Mouse (Mus musculus) lung, embryonic 14.5 days (tissue): Measurements from ENCODE around the gene Thop1. TPM values are rescaled to one million over a fixed set of nuclear protein-coding genes. Genes with fewer than 3 reads are reported as not detected.

ENCODE experiments used
- ATAC-seq: fragments of 200-750 bp; cut with Nextera tagmentation; 2 replicates; pipeline ENCODE4 v1.8.0; 2017; ENCODE audit warnings: mild to moderate bottlenecking, moderate TSS enrichment, moderate library complexity; ENCODE audit not compliant: insufficient read depth
- DNase-seq: peaks from one replicate; pipeline ENCODE4 v3.0.0-alpha.2; 2015
- H3K27ac ChIP-seq: fragments of 300-500 bp; sonication (generic); 2 replicates; pipeline ENCODE4 v1.5.1; 2014; ENCODE audit warnings: low read depth, mild to moderate bottlenecking, moderate library complexity
- H3K27me3 ChIP-seq: fragments of 300-500 bp; sonication (generic); 2 replicates; pipeline ENCODE4 v1.6.1; 2014; ENCODE audit warnings: low read length, control low read depth; ENCODE audit not compliant: insufficient read depth
- H3K36me3 ChIP-seq: fragments of 300-500 bp; sonication (generic); 2 replicates; pipeline ENCODE4 v1.6.1; 2014; ENCODE audit warnings: control low read depth; ENCODE audit not compliant: insufficient read depth
- H3K4me1 ChIP-seq: fragments of 300-500 bp; sonication (generic); 2 replicates; pipeline ENCODE4 v1.6.1; 2014; ENCODE audit warnings: antibody characterized with exemption, control low read depth; ENCODE audit not compliant: insufficient read depth
- H3K4me2 ChIP-seq: fragments of 300-500 bp; sonication (generic); 2 replicates; pipeline ENCODE4 v1.6.1; 2014; ENCODE audit warnings: mild to moderate bottlenecking
- H3K4me3 ChIP-seq: fragments of 300-500 bp; sonication (generic); 2 replicates; pipeline ENCODE4 v1.5.1; 2014; ENCODE audit warnings: low read depth, low read length
- H3K9ac ChIP-seq: fragments of 300-500 bp; sonication (generic); 2 replicates; pipeline ENCODE4 v1.6.1; 2014
- H3K9me3 ChIP-seq: fragments of 300-500 bp; sonication (generic); 2 replicates; pipeline ENCODE4 v1.6.1; 2016; ENCODE audit warnings: low read depth, low read length, control low read depth
- CTCF ChIP-seq: IDR thresholded peaks from 2 replicates; pipeline ENCODE4 v1.5.1; 2016; ENCODE audit warnings: antibody characterized with exemption, low read depth
- WGBS: fragments of 180-500 bp; shearing (Covaris S2); extraction: QIAGEN DNeasy Blood & Tissue Kit; methylation state at CpG from one replicate; pipeline ENCODE4 v1.1.7; 2014; 5-methylcytosine and 5-hydroxymethylcytosine counted together
- polyA plus RNA-seq: library from polyadenylated mRNA; unstranded; fragments of >200 nt; fragmentation: Nextera tagmentation; extraction: Ambion mirVana; gene quantifications from 2 replicates; pipeline ENCODE4 v1.2.1, GENCODE M21; 2014

Thop1 gene
- polyA plus RNA-seq, 1 experiment from 2014 or later = 55.9 TPM

DNA sequence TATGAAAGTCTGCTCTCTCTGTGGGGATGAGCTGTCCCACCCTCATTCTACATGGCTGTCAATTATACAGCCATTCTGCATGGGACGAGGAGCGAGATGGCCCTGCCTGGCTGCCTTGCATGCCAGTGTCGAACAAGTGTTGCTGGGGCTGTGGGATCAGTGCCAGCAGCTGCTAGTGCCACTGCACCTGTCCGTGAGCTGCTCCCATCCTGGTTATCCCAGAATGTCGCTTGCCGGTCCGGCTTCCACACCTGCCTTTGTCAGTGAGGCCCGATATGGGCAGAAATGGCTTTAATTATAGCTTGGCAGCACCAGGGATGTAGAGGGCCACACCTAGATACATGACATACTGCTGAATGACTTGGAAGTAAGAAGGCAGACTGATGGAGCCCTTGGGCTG, 2.5 kb downstream of the Thop1 start:
- Histone ChIP-seq H3K27me3 (no peaks in the 10 kb centered on the region), H3K9ac (no peak overlapping the region), H3K4me3 (no peak overlapping the region), H3K36me3 (peaks cover 30% of the 10 kb centered on the region), H3K27ac (no peak overlapping the region), H3K9me3 (no peaks in the 10 kb centered on the region), H3K4me1 (peaks cover 6% of the 10 kb centered on the region; the same call in 1 of the 2 replicates), H3K4me2 (no peak overlapping the region)
- WGBS = 94% methylated on average over 8 of the region's 8 CpGs
- TF ChIP-seq CTCF = no peak
- DNase-seq (no peak), ATAC-seq (no peak)

DNA sequence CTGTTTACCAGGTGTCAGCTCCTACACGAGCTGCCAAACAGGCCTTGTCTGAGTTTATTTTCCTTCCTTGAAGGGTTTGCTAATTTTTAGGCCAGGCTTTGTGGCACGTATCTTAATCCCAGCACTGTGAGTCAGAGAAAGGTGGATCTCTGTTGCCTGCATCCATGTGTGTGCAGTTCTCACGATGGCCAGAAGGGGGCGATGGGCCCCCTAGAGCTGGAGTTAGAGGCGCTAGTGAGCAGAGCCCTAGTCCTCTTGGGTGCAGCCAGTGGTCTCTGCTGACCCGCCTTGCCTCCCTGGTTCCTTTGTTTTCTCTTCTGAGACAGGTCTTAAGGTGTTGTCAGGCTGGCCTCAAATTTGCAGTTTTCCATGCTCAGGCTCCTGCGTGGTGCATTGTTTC, 3.6 kb downstream of the Thop1 start:
- Histone ChIP-seq H3K4me1 (peaks cover 6% of the 10 kb centered on the region; the same call in 1 of the 2 replicates), H3K4me2 (no peak overlapping the region), H3K4me3 (no peak overlapping the region), H3K36me3 (peaks cover 41% of the 10 kb centered on the region), H3K27ac (no peak overlapping the region), H3K27me3 (no peaks in the 10 kb centered on the region), H3K9me3 (no peaks in the 10 kb centered on the region), H3K9ac (no peak overlapping the region)
- 58% methylated on average over 7 of the region's 7 CpGs for WGBS
- DNase-seq (peak; percentile 28), ATAC-seq (no peak)
- TF ChIP-seq CTCF = peak; percentile 71

DNA sequence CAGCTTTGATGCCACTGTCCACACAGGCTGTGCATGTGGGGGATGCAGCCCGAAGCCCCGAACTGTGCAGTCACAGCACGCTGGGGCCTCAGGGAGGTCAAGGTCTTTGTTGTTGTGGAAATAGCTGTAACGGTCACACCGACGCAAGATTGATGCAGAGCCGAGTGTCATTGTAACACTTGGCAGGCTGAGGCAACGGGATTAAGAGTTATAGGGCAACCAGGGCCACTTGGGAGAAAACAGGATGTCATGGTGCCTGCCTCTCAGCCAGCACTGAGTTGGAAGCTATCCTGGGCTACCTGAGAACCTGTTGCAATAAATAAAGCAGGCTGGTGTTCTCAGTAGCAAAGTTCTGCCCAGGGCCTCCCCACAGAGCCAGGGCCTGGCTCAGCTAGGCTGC, 5.9 kb downstream of the Thop1 start:
- no peak overlapping the region for H3K27ac ChIP-seq
- H3K9me3 ChIP-seq = no peaks in the 10 kb centered on the region
- no peak overlapping the region for H3K4me3 ChIP-seq
- no peak overlapping the region for H3K9ac ChIP-seq
- no peak overlapping the region for H3K4me2 ChIP-seq
- WGBS = 77% methylated on average over 8 of the region's 8 CpGs
- H3K27me3 ChIP-seq = no peaks in the 10 kb centered on the region
- TF ChIP-seq CTCF = no peak
- peaks cover 2% of the 10 kb centered on the region; the same call in 1 of the 2 replicates for H3K4me1 ChIP-seq
- ATAC-seq (no peak), DNase-seq (no peak)
- peaks cover 64% of the 10 kb centered on the region for H3K36me3 ChIP-seq

DNA sequence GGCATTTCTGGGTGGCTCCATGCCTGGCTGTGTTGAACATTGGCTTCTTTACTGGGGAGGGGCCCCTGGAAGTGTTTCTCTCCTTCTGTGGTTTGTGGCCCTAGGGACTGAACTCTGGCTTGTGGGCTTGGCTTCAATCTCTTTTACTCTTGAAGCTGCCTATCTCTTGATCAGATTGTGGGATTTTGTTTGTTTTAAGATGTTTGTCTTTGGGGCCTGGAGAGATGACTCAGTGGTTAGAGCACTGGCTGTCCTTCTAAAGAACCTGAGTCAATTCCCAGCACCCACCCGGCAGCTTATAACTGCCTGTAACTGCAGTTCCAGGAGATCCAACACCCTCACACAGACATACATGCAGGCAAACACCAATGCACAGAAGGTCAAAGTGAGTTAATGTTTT, 6.5 kb downstream of the Thop1 start:
- WGBS = 84% methylated on average over 1 of the region's 1 CpGs
- TF ChIP-seq CTCF = no peak
- Histone ChIP-seq H3K4me3 (no peak overlapping the region), H3K4me1 (no peaks in the 10 kb centered on the region), H3K36me3 (peaks cover 70% of the 10 kb centered on the region), H3K9ac (no peak overlapping the region), H3K27me3 (no peaks in the 10 kb centered on the region), H3K4me2 (no peak overlapping the region), H3K27ac (no peak overlapping the region), H3K9me3 (no peaks in the 10 kb centered on the region)
- DNase-seq = no peak
- no peak for ATAC-seq

DNA sequence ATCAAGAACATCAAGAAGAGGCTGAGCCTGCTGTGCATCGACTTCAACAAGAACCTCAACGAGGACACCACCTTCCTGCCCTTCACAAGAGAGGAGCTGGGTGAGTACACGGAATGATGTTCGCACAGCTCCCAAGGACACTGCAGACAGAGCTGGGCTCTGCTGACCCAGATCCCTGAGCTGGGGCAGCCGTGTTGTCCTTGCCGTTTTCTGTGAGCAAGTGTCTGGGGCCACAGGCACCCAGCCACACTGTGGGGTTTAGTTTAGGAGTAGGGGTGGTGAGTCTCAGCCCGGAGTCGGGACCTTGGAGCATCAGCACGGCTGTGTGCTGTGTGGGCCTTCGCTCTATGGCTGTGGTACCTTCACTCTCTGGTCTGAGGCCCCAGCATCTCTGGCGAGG, 8.1 kb downstream of the Thop1 start:
- Histone ChIP-seq H3K9ac (no peak overlapping the region), H3K4me3 (no peak overlapping the region), H3K36me3 (peaks cover 82% of the 10 kb centered on the region), H3K27me3 (no peaks in the 10 kb centered on the region), H3K4me2 (no peak overlapping the region), H3K9me3 (no peaks in the 10 kb centered on the region), H3K27ac (no peak overlapping the region), H3K4me1 (no peaks in the 10 kb centered on the region)
- DNase-seq (no peak), ATAC-seq (no peak)
- 91% methylated on average over 11 of the region's 11 CpGs for WGBS
- TF ChIP-seq CTCF = no peak

DNA sequence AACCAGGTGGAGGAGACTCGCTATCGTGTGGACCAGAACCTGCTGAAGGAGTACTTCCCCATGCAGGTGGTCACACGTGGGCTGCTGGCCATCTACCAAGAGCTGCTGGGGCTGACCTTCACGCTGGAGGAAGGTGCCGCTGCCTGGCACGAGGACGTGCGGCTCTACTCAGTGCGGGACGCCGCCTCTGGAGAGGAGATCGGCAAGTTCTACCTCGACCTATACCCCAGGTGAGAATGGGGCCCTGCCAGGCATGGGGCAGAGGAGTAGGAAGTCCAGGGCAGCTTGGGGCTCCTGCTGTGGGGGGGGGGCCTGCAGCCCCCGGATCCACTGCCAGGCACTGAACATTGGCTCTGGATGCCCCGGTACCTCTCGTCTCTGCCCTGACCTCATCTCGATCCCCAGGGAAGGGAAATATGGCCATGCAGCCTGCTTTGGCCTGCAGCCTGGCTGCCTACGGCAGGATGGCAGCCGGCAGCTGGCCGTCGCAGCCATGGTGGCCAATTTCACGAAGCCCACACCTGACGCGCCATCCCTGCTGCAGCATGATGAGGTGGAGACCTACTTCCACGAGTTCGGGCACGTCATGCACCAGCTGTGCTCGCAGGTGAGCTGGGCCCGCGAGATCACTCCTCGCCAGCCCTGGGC, 10.3 kb downstream of the Thop1 start:
- H3K4me3 ChIP-seq = no peak overlapping the region
- ATAC-seq (no peak), DNase-seq (no peak)
- WGBS = 93% methylated on average over 31 of the region's 31 CpGs
- H3K9ac ChIP-seq = no peak overlapping the region
- no peaks in the 10 kb centered on the region for H3K9me3 ChIP-seq
- H3K4me1 ChIP-seq = no peaks in the 10 kb centered on the region
- no peak for TF ChIP-seq CTCF
- peaks cover 65% of the 10 kb centered on the region for H3K36me3 ChIP-seq
- no peak overlapping the region for H3K27ac ChIP-seq
- H3K27me3 ChIP-seq = no peaks in the 10 kb centered on the region
- no peak overlapping the region for H3K4me2 ChIP-seq

DNA sequence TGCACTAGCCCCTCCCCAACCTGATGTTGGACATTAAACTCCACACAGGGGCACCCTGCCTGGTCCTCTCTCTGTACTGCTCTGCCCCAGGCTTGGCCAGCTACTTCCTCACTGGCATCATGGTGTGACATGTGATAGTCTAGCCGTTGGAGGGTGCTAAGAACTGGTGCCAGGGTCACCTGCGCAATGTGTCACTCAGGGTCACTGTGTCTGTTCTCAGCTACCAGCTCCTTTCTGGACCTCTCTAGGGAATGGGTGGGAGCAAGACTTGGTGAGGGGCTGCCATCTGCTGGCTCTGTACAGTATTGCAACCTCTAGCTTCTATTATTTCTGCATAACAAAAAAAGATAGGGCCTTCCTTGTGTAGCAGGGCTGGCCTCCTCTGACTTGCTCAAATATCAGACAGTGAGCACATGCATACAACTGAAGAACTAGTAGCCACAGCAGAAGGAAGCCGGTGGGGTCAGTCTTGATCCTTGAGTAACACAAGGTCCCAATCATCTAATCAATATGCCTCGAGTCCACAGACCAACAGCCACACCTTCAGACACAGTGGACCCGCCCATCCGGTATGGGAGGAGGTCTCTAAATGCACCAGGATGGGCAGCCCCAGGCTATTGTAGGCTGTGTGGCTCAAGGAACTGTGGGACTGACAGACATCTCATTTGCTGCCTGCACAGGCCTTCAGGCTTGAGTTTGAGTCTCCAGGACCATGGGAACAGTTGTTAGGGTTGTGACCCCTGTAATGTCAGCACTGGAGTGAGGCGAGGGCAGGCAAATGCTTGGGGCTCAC, 12.5 kb downstream of the Thop1 start:
- Histone ChIP-seq H3K36me3 (peaks cover 56% of the 10 kb centered on the region), H3K9me3 (no peaks in the 10 kb centered on the region), H3K27me3 (no peaks in the 10 kb centered on the region), H3K4me2 (no peak overlapping the region), H3K27ac (no peak overlapping the region), H3K4me1 (no peaks in the 10 kb centered on the region), H3K9ac (no peak overlapping the region), H3K4me3 (no peak overlapping the region)
- peak; percentile 86 for DNase-seq
- ATAC-seq = peak; percentile 75
- peak; percentile 88 for TF ChIP-seq CTCF
- 68% methylated on average over 7 of the region's 7 CpGs for WGBS
